Mouse (Mus musculus) CH12.LX (cell line): ENCODE measurements around the gene Adra2b. TPM values are rescaled to one million over a fixed set of nuclear protein-coding genes. Genes with fewer than 3 reads are reported as not detected.
A peak's percentile ranks its signal among the peaks of the same experiment; 100 is the strongest.

Experiments
- DNase-seq: peaks from one replicate; pipeline ENCODE4 v3.0.0-alpha.2; 2013; ENCODE audit errors: extremely low read depth
- H3K27ac ChIP-seq: 2 replicates; pipeline ENCODE4 v1.5.1; 2012; ENCODE audit warnings: low read depth, mild to moderate bottlenecking, control low read depth, moderate library complexity; ENCODE audit not compliant: insufficient read depth
- H3K27me3 ChIP-seq: replicated peaks from 2 replicates; pipeline ENCODE3; 2012; ENCODE audit warnings: inconsistent platforms
- H3K36me3 ChIP-seq, 2 experiments: replicated peaks in 1 of 2; 2 replicates each; pipeline versions ENCODE3 to v1.6.1; 2012; ENCODE audit warnings: inconsistent platforms in 1 of 2, low read length in 1 of 2, mild to moderate bottlenecking in 1 of 2, mixed read lengths in 1 of 2, moderate library complexity in 1 of 2; ENCODE audit not compliant: control insufficient read depth in 1 of 2, insufficient read depth in 1 of 2
- H3K4me1 ChIP-seq, 2 experiments: 2 replicates each; pipeline ENCODE4 v1.6.1; 2012; ENCODE audit warnings: inconsistent platforms in 1 of 2, moderate library complexity in 1 of 2; ENCODE audit not compliant: insufficient read depth in 2 of 2, control insufficient read depth in 1 of 2
- H3K4me2 ChIP-seq: 2 replicates; pipeline ENCODE4 v1.6.1; 2012; ENCODE audit warnings: low read depth, mild to moderate bottlenecking, control low read depth; ENCODE audit not compliant: poor library complexity, insufficient read depth, severe bottlenecking
- H3K4me3 ChIP-seq, 3 experiments: fragments of 150-350 bp in 1 of 3; sonication (generic) in 1 of 3; replicated peaks in 1 of 3; 2 replicates each; pipeline versions ENCODE3 to v1.5.1; 2011 to 2012; ENCODE audit warnings: low read depth in 2 of 3, low read length in 2 of 3, mild to moderate bottlenecking in 2 of 3, moderate library complexity in 2 of 3, control low read depth in 1 of 3, improper control_type of control experiment in 1 of 3, inconsistent platforms in 1 of 3, mixed read lengths in 1 of 3; ENCODE audit not compliant: poor library complexity in 1 of 3
- H3K79me2 ChIP-seq: replicated peaks from 2 replicates; pipeline ENCODE4 v1.6.1; 2012; ENCODE audit warnings: mild to moderate bottlenecking, moderate library complexity; ENCODE audit not compliant: control insufficient read depth, poor library complexity, insufficient read depth, severe bottlenecking; ENCODE audit errors: extremely low read depth
- H3K9ac ChIP-seq: 2 replicates; pipeline ENCODE4 v1.6.1; 2012; ENCODE audit warnings: low read depth, mild to moderate bottlenecking, control low read depth, moderate library complexity; ENCODE audit not compliant: insufficient read depth
- H3K9me3 ChIP-seq: replicated peaks from 2 replicates; pipeline ENCODE3; 2012; ENCODE audit warnings: low read length, inconsistent platforms, mixed read lengths
- CHD2 ChIP-seq: IDR thresholded peaks from 2 replicates; pipeline ENCODE4 v1.6.1; 2011; ENCODE audit warnings: low read length, improper control_type of control experiment
- CTCF ChIP-seq, 2 experiments: IDR thresholded peaks in 1 of 2; conservative IDR thresholded peaks in 1 of 2; 2 replicates each; pipeline ENCODE4 v1.5.1; 2011 to 2012; ENCODE audit warnings: low read depth in 2 of 2, low read length in 2 of 2, improper control_type of control experiment in 1 of 2, inconsistent platforms in 1 of 2, mild to moderate bottlenecking in 1 of 2, moderate library complexity in 1 of 2
- EP300 ChIP-seq: IDR thresholded peaks from 2 replicates; pipeline ENCODE4 v1.6.1; 2011; ENCODE audit warnings: low read length, improper control_type of control experiment
- GABPA ChIP-seq: IDR thresholded peaks from 2 replicates; pipeline ENCODE4 v1.6.1; 2012; ENCODE audit warnings: low read depth, low read length, improper control_type of control experiment, inconsistent platforms; ENCODE audit not compliant: insufficient replicate concordance
- HCFC1 ChIP-seq: IDR thresholded peaks from 2 replicates; pipeline ENCODE4 v1.6.1; 2012; ENCODE audit warnings: low read depth, mild to moderate bottlenecking, inconsistent platforms, low read length, improper control_type of control experiment
- IRF4 ChIP-seq: IDR thresholded peaks from 2 replicates; pipeline ENCODE4 v1.6.1; 2014; ENCODE audit warnings: low read depth, mild to moderate bottlenecking, inconsistent platforms, low read length, improper control_type of control experiment
- JUND ChIP-seq: conservative IDR thresholded peaks from 2 replicates; pipeline ENCODE4 v1.6.1; 2011; ENCODE audit warnings: low read depth, low read length, improper control_type of control experiment
- KAT2A ChIP-seq: IDR thresholded peaks from 2 replicates; pipeline ENCODE4 v1.6.1; 2012; ENCODE audit warnings: low read length, improper control_type of control experiment, inconsistent platforms; ENCODE audit not compliant: insufficient replicate concordance
- MAFK ChIP-seq: IDR thresholded peaks from 2 replicates; pipeline ENCODE4 v1.6.1; 2011; ENCODE audit warnings: low read length, improper control_type of control experiment; ENCODE audit not compliant: insufficient replicate concordance
- MAZ ChIP-seq: IDR thresholded peaks from 2 replicates; pipeline ENCODE4 v1.6.1; 2012; ENCODE audit warnings: low read depth, mild to moderate bottlenecking, inconsistent platforms, low read length, improper control_type of control experiment, moderate library complexity
- MEF2A ChIP-seq: IDR thresholded peaks from 2 replicates; pipeline ENCODE4 v1.6.1; 2014; ENCODE audit warnings: low read depth, mild to moderate bottlenecking, inconsistent platforms, low read length, improper control_type of control experiment, borderline replicate concordance
- MXI1 ChIP-seq: IDR thresholded peaks from 2 replicates; pipeline ENCODE4 v1.6.1; 2011; ENCODE audit warnings: mild to moderate bottlenecking, low read depth, low read length, improper control_type of control experiment
- MYC ChIP-seq: IDR thresholded peaks from 2 replicates; pipeline ENCODE4 v1.6.1; 2011; ENCODE audit warnings: low read depth, mild to moderate bottlenecking, improper control_type of control experiment, low read length
- NELFE ChIP-seq: IDR thresholded peaks from 2 replicates; pipeline ENCODE4 v1.6.1; 2011; ENCODE audit warnings: low read depth, low read length, improper control_type of control experiment
- NRF1 ChIP-seq: IDR thresholded peaks from 2 replicates; pipeline ENCODE4 v1.6.1; 2014; ENCODE audit warnings: low read depth, mild to moderate bottlenecking, inconsistent platforms, low read length, improper control_type of control experiment, moderate library complexity
- POLR2A ChIP-seq: IDR thresholded peaks from 2 replicates; pipeline ENCODE4 v1.6.1; 2011; ENCODE audit warnings: low read depth, mild to moderate bottlenecking, improper control_type of control experiment, low read length
- POLR2AphosphoS2 ChIP-seq: IDR thresholded peaks from 2 replicates; pipeline ENCODE4 v1.6.1; 2011; ENCODE audit warnings: low read depth, low read length, improper control_type of control experiment
- RAD21 ChIP-seq: IDR thresholded peaks from 2 replicates; pipeline ENCODE4 v1.6.1; 2011; ENCODE audit warnings: low read depth, mild to moderate bottlenecking, low read length, improper control_type of control experiment, moderate library complexity
- SMC3 ChIP-seq: IDR thresholded peaks from 2 replicates; pipeline ENCODE4 v1.6.1; 2011; ENCODE audit warnings: low read depth, low read length, improper control_type of control experiment
- TCF12 ChIP-seq: IDR thresholded peaks from 2 replicates; pipeline ENCODE4 v1.6.1; 2014; ENCODE audit warnings: low read depth, mild to moderate bottlenecking, inconsistent platforms, low read length, improper control_type of control experiment
- USF1 ChIP-seq: IDR thresholded peaks from 2 replicates; pipeline ENCODE4 v1.6.1; 2014; ENCODE audit warnings: low read depth, mild to moderate bottlenecking, inconsistent platforms, low read length, improper control_type of control experiment
- ZC3H11A ChIP-seq: IDR thresholded peaks from 2 replicates; pipeline ENCODE4 v1.6.1; 2012; ENCODE audit warnings: low read depth, mild to moderate bottlenecking, inconsistent platforms, low read length, improper control_type of control experiment
- ZKSCAN1 ChIP-seq: IDR thresholded peaks from 2 replicates; pipeline ENCODE4 v1.6.1; 2012; ENCODE audit warnings: low read depth, inconsistent platforms, low read length, improper control_type of control experiment, borderline replicate concordance
- ZNF384 ChIP-seq: IDR thresholded peaks from 2 replicates; pipeline ENCODE4 v1.6.1; 2012; ENCODE audit warnings: low read depth, low read length, improper control_type of control experiment, inconsistent platforms
- dilution Hi-C: fragments of 300-500 bp; cut with MboI; formaldehyde crosslinking; loops from 2 replicates; pipeline ENCODE4 v1.14.3; 2020; ENCODE audit warnings: low sequenced_read_pairs; ENCODE audit not compliant: extremely low pct_unique_long_range_greater_than_20kb, extremely low pct_ligation_motif_present
- in situ Hi-C: fragments of 300-500 bp; cut with MboI; formaldehyde crosslinking; loops from 3 replicates; pipeline ENCODE4 v1.14.3; 2019; ENCODE audit warnings: low sequenced_read_pairs, low pct_ligation_motif_present, low pct_unique_long_range_greater_than_20kb, mixed read lengths
- polyA plus RNA-seq: library from polyadenylated mRNA; unstranded; fragments of >175 nt; gene quantifications from 2 replicates; pipeline ENCODE4 v1.2.1, GENCODE M21; 2012; ENCODE audit warnings: low read depth; ENCODE audit not compliant: insufficient read length
- total RNA-seq, 2 experiments: library from RNA; depleted of rRNA; stranded (reverse); fragments of 300-350 nt in 1 of 2; fragments of >200 nt in 1 of 2; gene quantifications; 2 replicates each; pipeline ENCODE4 v1.2.3; 2012 to 2014

Gene Adra2b
- total and polyA plus RNA-seq, 3 experiments = 0.08 TPM; not detected in 2

GRCm38 (mm10) chr2:127339262-127339661 lies 23.7 kb upstream of the Adra2b start:
- H3K4me2 ChIP-seq = no peak overlapping the region
- no peak overlapping the region for H3K4me3 ChIP-seq
- H3K79me2 ChIP-seq = peaks cover 17% of the 10 kb centered on the region
- TF ChIP-seq ZKSCAN1 (no peak), POLR2A (peak; percentile 48), CHD2 (0 out of 2 replicates have a peak, but pooled peaks have one; percentile 36), POLR2AphosphoS2 (0 out of 2 replicates have a peak, but pooled peaks have one; percentile 62)
- no peak overlapping the region; the same call in 1 of the 2 replicates for H3K27ac ChIP-seq
- H3K9me3 ChIP-seq = no peaks in the 10 kb centered on the region
- H3K36me3 ChIP-seq = peaks cover 2 to 27% of the 10 kb centered on the region in 2 experiments
- H3K4me1 ChIP-seq = peaks cover 15 to 39% of the 10 kb centered on the region in 2 experiments
- in situ Hi-C loops = no loop called here
- peak; percentile 21 for DNase-seq
- no peaks in the 10 kb centered on the region for H3K27me3 ChIP-seq
- no peak overlapping the region for H3K9ac ChIP-seq
- dilution Hi-C loops = no loop called here

DNA sequence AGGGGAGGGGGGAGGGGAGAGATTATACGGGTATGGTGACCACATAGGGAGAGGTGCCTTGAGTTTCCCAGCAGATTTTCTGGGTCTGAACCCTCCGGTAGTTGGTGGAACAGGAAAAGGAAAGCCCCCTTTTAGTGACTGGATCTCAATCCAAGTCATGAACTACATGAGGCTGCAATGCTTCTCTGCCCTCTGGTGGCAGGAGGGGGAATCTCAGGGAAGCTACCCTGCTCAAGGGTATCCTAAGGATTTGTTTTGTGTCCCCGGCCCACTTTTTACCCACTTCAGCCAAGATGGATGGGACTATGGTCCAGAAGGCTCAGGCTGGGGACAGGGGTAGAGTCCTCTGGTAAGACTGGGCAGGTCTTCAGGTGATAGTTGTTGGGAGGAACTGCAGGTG lies 21.8 kb upstream of the Adra2b start:
- H3K4me1 ChIP-seq = peaks cover 11 to 33% of the 10 kb centered on the region in 2 experiments
- in situ Hi-C loops (loop anchor here (5.0 kb wide), 1 partner anchor 34 kb away; no protein-coding TSS in a partner anchor), dilution Hi-C loops (no loop called here)
- peak; percentile 75 for DNase-seq
- no peak overlapping the region for H3K27ac ChIP-seq
- H3K4me3 ChIP-seq = no peak overlapping the region
- H3K9ac ChIP-seq = no peak overlapping the region
- peaks cover 17% of the 10 kb centered on the region for H3K79me2 ChIP-seq
- peaks cover 2 to 29% of the 10 kb centered on the region in 2 experiments for H3K36me3 ChIP-seq
- H3K4me2 ChIP-seq = no peak overlapping the region
- no peaks in the 10 kb centered on the region for H3K27me3 ChIP-seq
- H3K9me3 ChIP-seq = no peaks in the 10 kb centered on the region
- no peak for TF ChIP-seq ZNF384
- no peak; the same call in 1 of the 2 replicates for TF ChIP-seq IRF4
- TF ChIP-seq KAT2A = no peak
- no peak for TF ChIP-seq MXI1
- no peak for TF ChIP-seq EP300
- no peak for TF ChIP-seq MYC
- no peak for TF ChIP-seq JUND
- no peak for TF ChIP-seq MAFK
- TF ChIP-seq TCF12 = no peak
- TF ChIP-seq NRF1 = no peak
- peak; percentile 99 for TF ChIP-seq SMC3
- no peak for TF ChIP-seq POLR2AphosphoS2
- no peak for TF ChIP-seq USF1
- no peak for TF ChIP-seq GABPA
- peak; percentile 98 for TF ChIP-seq ZC3H11A
- TF ChIP-seq NELFE = peak; percentile 38; the same call in 1 of the 2 replicates
- TF ChIP-seq HCFC1 = no peak
- peak; percentile 94 for TF ChIP-seq RAD21
- TF ChIP-seq CTCF (conservative IDR thresholded peaks at IDR 0.05 in 1 of 2, IDR thresholded peaks at IDR 0.05 in 1 of 2; ENCODE audit: low read depth in 2 of 2, low read length in 2 of 2) = peak; percentile 91 to 97
- TF ChIP-seq MEF2A = no peak
- no peak for TF ChIP-seq MAZ
